Mouse (Mus musculus) intestine, embryonic 16.5 days (tissue): ENCODE measurements around the gene Prss1. TPM values are rescaled to one million over a fixed set of nuclear protein-coding genes. Genes with fewer than 3 reads are reported as not detected.
"Not testable (repeated sequence)": the region's sequence is repeated elsewhere in the genome, so short reads cannot be mapped to it uniquely, and the experiment has no call there.

ENCODE experiments used
- ATAC-seq: fragments of 200-750 bp; cut with Nextera tagmentation; 2 replicates; pipeline ENCODE4 v1.8.0; 2017; ENCODE audit warnings: moderate TSS enrichment, moderate library complexity
- H3K27ac ChIP-seq: fragments of 300-500 bp; sonication (generic); 2 replicates; pipeline ENCODE4 v1.5.1; 2014; ENCODE audit warnings: mild to moderate bottlenecking, low read length
- H3K27me3 ChIP-seq: fragments of 300-500 bp; sonication (generic); replicated peaks from 2 replicates; pipeline ENCODE4 v1.6.1; 2014; ENCODE audit warnings: low read length, control low read depth, mixed read lengths; ENCODE audit not compliant: control insufficient read depth, insufficient read depth
- H3K36me3 ChIP-seq: fragments of 300-500 bp; sonication (generic); 2 replicates; pipeline ENCODE4 v1.6.1; 2014; ENCODE audit warnings: low read length, control low read depth; ENCODE audit not compliant: control insufficient read depth, insufficient read depth
- H3K4me1 ChIP-seq: fragments of 300-500 bp; sonication (generic); 2 replicates; pipeline ENCODE4 v1.6.1; 2014; ENCODE audit warnings: low read length, control low read depth, mixed read lengths; ENCODE audit not compliant: control insufficient read depth, insufficient read depth
- H3K4me2 ChIP-seq: fragments of 300-500 bp; sonication (generic); 2 replicates; pipeline ENCODE4 v1.6.1; 2014; ENCODE audit warnings: low read depth, low read length, control low read depth
- H3K4me3 ChIP-seq: fragments of 300-500 bp; sonication (generic); 2 replicates; pipeline ENCODE4 v1.5.1; 2014; ENCODE audit warnings: mild to moderate bottlenecking, low read length
- H3K9ac ChIP-seq: fragments of 300-500 bp; sonication (generic); 2 replicates; pipeline ENCODE4 v1.6.1; 2014; ENCODE audit warnings: low read depth, low read length
- H3K9me3 ChIP-seq: fragments of 300-500 bp; sonication (generic); 2 replicates; pipeline ENCODE4 v1.6.1; 2016; ENCODE audit warnings: low read length, control low read depth; ENCODE audit not compliant: control insufficient read depth
- WGBS: fragments of 180-500 bp; shearing (Covaris S2); extraction: QIAGEN DNeasy Blood & Tissue Kit; methylation state at CpG from one replicate; pipeline ENCODE4 v1.1.7; 2014; 5-methylcytosine and 5-hydroxymethylcytosine counted together
- polyA plus RNA-seq: library from polyadenylated mRNA; unstranded; fragments of >200 nt; fragmentation: Nextera tagmentation; extraction: Ambion mirVana; gene quantifications from 2 replicates; pipeline ENCODE4 v1.2.1, GENCODE M21; 2015

Prss1 gene
- 314 and 441 TPM in 2 replicates for polyA plus RNA-seq

DNA sequence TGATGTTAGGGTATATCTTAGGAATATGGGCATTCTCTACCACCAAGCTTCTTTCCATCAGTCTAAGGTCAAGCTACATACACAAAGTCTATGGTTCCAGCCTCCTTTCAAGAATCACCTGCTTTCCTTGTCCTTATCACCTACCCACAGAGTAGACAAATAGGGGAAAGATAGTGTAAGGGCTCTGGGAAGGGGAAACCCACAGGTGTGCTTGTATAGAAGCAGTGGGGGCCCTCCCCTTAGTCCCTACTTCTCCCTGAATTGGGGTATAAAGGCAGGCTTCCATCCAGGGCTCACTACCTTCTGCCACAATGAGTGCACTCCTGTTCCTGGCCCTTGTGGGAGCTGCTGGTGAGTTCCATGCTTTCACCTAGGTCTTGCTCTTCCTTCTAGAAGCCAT is at the start of gene Prss1:
Gene Prss1 (plus strand): TSS at position 301 of the 400 bp plus-strand sequence.
- not testable (repeated sequence) for H3K4me2 ChIP-seq, H3K4me1 ChIP-seq, H3K27me3 ChIP-seq, H3K27ac ChIP-seq, H3K9ac ChIP-seq, ATAC-seq, H3K9me3 ChIP-seq, H3K4me3 ChIP-seq, H3K36me3 ChIP-seq

DNA sequence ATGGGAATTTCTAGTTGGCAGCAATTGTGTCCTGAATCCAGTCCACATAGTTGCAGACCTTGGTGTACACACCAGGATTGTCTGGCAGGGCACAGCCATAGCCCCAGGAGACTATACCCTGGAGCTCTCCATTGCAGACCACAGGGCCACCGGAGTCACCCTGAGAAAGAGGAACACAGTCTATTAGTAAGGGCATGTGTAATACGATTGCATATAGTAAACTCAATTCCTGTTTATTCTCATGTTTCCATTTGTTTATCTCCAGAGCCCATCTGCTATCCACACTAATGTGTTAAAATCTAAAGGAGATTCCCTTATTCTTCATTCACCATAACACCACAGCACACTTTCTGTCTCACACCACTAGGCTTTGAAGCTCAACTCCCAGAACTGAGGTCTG is 16.5 kb upstream of the Prss1 start:
- not testable (repeated sequence) for H3K9ac ChIP-seq, H3K4me2 ChIP-seq, H3K36me3 ChIP-seq, H3K4me1 ChIP-seq, H3K9me3 ChIP-seq, H3K27ac ChIP-seq, H3K4me3 ChIP-seq, H3K27me3 ChIP-seq, ATAC-seq
- WGBS, result 80% methylated on average over 2 of the region's 2 CpGs

DNA sequence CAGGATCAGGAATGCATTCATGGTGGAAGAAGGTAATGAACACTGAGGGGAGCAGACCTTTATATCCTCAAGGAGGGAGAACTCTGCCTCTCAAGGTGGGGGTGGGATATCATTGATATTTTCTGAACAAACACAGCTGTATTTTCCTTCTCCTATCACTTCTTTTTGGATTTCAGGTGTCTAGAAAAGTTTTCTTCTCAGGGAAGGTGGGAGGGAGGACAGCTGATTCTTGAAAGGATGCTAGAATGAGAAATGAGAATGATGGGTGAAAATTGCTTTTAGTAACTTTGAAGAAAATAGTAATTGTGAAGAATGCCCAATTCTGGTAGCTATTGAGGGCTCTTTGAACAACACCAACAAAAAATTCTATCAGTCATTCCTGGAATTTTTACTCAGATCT is 12.7 kb upstream of the Prss1 start, which contains the start of gene Gm10334:
Gene Gm10334 (minus strand): TSS at position 101 of the 400 bp plus-strand sequence.
- H3K27ac ChIP-seq, H3K36me3 ChIP-seq, H3K4me2 ChIP-seq, H3K4me3 ChIP-seq, H3K4me1 ChIP-seq, H3K9me3 ChIP-seq, H3K27me3 ChIP-seq, ATAC-seq, H3K9ac ChIP-seq: not testable (repeated sequence)

DNA sequence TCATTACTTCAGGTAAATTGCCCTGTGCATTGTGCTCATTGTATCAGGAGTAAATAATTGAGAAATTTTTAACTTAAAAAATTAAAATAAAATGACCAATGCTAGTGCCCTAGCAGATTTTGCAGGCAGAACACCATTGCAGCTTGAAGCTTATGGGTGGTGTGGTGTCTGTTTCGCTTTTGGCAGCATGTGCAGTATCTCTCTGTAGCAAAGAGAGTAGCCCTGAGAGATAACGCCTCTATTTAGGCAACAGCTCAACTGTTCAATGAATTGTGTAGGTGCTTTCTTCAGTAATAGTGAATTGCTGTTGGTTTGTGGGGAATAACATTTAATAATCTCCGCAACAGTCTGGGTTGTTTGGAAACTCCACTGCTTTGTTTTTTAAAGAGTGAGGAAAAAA is 40.6 kb downstream of the Prss1 start:
- Histone ChIP-seq H3K27ac (no peak overlapping the region), H3K9me3 (no peaks in the 10 kb centered on the region), H3K4me1 (no peaks in the 10 kb centered on the region), H3K4me3 (no peak overlapping the region), H3K9ac (no peak overlapping the region), H3K27me3 (no peaks in the 10 kb centered on the region), H3K4me2 (no peak overlapping the region), H3K36me3 (no peaks in the 10 kb centered on the region)
- WGBS, result 80% methylated on average over 3 of the region's 3 CpGs
- no peak for ATAC-seq

DNA sequence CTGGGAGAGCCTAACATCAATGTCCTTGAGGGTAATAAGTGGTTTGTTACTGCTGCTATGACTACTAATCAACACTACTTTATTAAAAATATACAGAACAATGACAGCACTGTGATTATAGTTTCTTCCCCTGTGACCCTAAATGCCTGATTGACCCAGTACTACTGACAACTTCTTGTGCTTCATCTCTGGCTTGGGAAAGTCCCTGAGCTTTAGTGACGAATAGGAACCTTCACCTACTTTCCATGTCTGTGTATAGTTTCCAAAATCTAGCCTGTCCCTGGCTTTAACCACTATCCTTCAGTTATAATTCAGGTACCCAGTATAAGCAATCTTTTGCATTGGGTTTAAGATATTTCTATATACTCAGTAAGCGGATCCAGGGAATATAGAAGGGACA is 46.2 kb downstream of the Prss1 start:
- H3K9ac ChIP-seq, result no peak overlapping the region
- no peaks in the 10 kb centered on the region for H3K27me3 ChIP-seq
- no peaks in the 10 kb centered on the region for H3K4me1 ChIP-seq
- ATAC-seq, result no peak
- 83% methylated on average over 2 of the region's 2 CpGs for WGBS
- no peak overlapping the region for H3K4me3 ChIP-seq
- H3K4me2 ChIP-seq, result no peak overlapping the region
- no peaks in the 10 kb centered on the region for H3K36me3 ChIP-seq
- no peaks in the 10 kb centered on the region for H3K9me3 ChIP-seq
- H3K27ac ChIP-seq, result no peak overlapping the region

DNA sequence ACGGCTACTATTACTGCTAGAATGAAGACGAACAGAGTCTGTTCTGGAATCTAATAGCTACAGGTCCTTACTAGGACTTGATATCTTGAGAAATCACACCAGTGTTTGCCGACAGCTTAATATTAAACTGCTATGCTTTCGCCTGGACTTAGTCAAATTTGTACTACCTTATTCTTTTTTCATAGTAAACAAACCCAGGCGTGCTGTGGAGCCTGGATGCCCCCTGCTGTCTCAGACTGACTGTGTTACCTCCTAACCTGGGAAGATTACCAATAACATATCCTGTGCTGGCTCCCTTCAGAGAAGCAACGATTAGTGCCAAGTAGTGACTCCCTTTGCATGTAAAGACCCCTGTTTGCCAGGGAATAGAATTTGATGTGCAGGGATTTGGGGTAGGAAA is 46.6 kb downstream of the Prss1 start:
- Histone ChIP-seq H3K27me3 (no peaks in the 10 kb centered on the region), H3K4me2 (no peak overlapping the region), H3K9ac (no peak overlapping the region), H3K4me1 (no peaks in the 10 kb centered on the region), H3K9me3 (no peaks in the 10 kb centered on the region), H3K36me3 (no peaks in the 10 kb centered on the region), H3K4me3 (no peak overlapping the region), H3K27ac (no peak overlapping the region)
- no peak for ATAC-seq
- 60% methylated on average over 6 of the region's 6 CpGs for WGBS

Other genes with a start within 250 kb of the Prss1 start
- gene Try4, start 156.7 kb upstream of the Prss1 start, polyA plus RNA-seq, result 30.3 and 58.1 TPM in 2 replicates
- gene Try5, start 142.1 kb upstream of the Prss1 start, polyA plus RNA-seq, result 132 and 195 TPM in 2 replicates
- gene Try10, start 104.8 kb upstream of the Prss1 start, polyA plus RNA-seq, result 194 and 223 TPM in 2 replicates
- 87.7 and 123 TPM in 2 replicates for gene Prss3, start 81.3 kb upstream of the Prss1 start, polyA plus RNA-seq
- 98.0 and 153 TPM in 2 replicates for gene Gm5771, start 66.6 kb upstream of the Prss1 start, polyA plus RNA-seq
- 63.0 and 104 TPM in 2 replicates for gene Gm10334, start 12.8 kb upstream of the Prss1 start, polyA plus RNA-seq
- 141 and 217 TPM in 2 replicates for gene Prss2, start 62.9 kb downstream of the Prss1 start, polyA plus RNA-seq
- gene Ephb6, start 146.6 kb downstream of the Prss1 start, polyA plus RNA-seq, result 6.6 and 7.4 TPM in 2 replicates
- 0.29 and 0.35 TPM in 2 replicates for gene Trpv6, start 177.5 kb downstream of the Prss1 start, polyA plus RNA-seq
- gene Trpv5, start 221.8 kb downstream of the Prss1 start, polyA plus RNA-seq, result 0.11 and 0.13 TPM in 2 replicates
- 1.1 and 1.6 TPM in 2 replicates for gene Llcfc1, start 225.5 kb downstream of the Prss1 start, polyA plus RNA-seq
- gene Kel, start 245.4 kb downstream of the Prss1 start, polyA plus RNA-seq, result 3.4 and 5.5 TPM in 2 replicates